Mouse (Mus musculus): Measurements from ENCODE around the gene Svs3b.

DNA sequence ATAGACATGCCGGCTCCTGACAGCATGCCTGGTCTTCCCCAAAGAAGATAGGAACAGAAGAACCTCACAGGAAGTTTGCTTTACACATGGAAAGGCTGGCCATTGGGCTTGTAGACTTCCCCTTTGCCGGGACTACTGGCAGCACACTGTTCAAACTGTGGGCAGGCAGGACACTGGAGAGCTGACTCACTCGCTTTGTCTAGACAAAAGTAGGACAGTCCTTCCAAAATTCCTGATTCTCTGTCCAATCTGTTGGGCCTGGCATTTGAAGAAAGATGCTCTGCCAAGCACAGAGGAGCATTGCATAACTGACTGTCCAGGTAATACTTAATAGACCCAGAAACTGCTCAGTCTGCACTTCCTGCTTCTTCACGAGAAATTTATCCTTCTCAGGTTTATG lies 49.8 kb downstream of the Svs3b start:
- TF ChIP-seq POLR2A (IDR thresholded peaks at IDR 0.05; ENCODE audit: low read depth, low read length) (no peak), CTCF (IDR thresholded peaks at IDR 0.05; ENCODE audit: extremely low read depth, insufficient read depth, insufficient read length, insufficient replicate concordance) (no peak)
